Mouse (Mus musculus) ZHBTc4 (cell line): ENCODE data around the gene Mrps30.
"Not testable (repeated sequence)": the region's sequence is repeated elsewhere in the genome, so short reads cannot be mapped to it uniquely, and the experiment has no call there.

Experiments
- DNase-seq: peaks from one replicate; pipeline ENCODE4 v3.0.0-alpha.2; 2011; ENCODE audit warnings: low read depth, low spot score

Mrps30 gene

GRCm38 (mm10) chr13:118386511-118387447, at the start of gene Mrps30, which contains the start of gene B430218F22Rik:
Gene Mrps30, minus strand, starts transcription at chr13:118387252.
Gene B430218F22Rik, plus strand, starts transcription at chr13:118386630.
- peak; percentile 98 for DNase-seq

DNA sequence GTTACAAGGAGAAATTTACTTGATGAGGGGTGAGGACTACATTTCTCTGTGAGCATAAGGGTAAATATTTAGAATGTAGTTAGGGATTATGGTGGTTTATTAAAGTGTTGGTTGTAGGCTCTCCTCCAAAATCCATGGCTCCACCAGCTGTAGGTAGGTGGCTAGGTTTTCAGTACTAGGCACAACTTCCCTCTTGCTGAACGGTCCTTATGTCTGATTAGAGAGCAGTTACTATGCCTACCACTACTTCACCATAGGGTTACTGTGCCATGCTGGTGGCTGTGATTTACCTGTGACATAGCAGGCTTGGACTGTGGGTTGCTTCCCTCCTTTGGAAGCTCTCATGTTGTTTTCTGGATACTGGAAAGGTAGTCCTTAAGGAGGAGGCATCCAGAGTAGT, 33.8 kb upstream of the Mrps30 start:
- DNase-seq = no peak

DNA sequence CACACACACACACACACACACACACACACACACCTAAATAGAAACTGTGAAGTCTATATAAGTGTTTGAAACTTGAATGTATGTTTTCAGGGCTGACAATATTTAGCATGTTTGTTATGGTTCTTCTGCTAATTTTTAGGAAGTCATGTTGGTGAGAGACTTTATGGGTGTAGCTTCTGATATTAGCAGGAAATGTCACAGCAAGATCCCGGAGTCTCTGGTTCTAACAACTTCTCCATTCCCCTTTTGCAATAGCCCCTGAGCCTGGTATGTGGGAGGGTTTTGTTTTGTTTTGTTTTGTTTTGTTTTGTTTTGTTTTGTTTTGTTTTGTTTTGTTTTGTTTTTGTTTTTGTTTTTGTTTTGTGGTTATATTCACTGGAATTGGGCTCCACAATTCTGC, 33.4 kb upstream of the Mrps30 start:
- DNase-seq = no peak

DNA sequence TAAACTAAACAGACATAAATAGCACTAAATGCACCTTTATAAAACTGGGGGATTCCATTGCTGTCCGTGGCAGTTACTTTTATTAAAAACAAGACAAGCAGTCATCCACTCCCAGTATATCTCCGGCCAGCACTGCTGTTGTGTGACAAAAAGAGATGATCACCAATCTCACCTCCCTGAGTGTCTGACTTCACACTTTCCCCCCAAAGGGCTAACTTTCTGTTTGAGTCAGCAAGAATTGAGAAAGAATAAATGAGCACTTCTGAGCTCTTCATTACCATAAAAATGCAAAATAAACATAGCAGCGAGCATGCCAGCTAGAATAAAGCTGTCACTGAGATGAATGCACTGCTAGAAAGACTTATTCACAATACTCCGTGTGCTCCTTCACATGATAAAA, 31.1 kb upstream of the Mrps30 start:
- DNase-seq = no peak

GRCm38 (mm10) chr13:118411297-118411992, 24.4 kb upstream of the Mrps30 start:
- no peak for DNase-seq

GRCm38 (mm10) chr13:118403544-118403943, 16.5 kb upstream of the Mrps30 start:
- DNase-seq = peak; percentile 55

GRCm38 (mm10) chr13:118400340-118400739, 13.3 kb upstream of the Mrps30 start:
- DNase-seq = no peak

DNA sequence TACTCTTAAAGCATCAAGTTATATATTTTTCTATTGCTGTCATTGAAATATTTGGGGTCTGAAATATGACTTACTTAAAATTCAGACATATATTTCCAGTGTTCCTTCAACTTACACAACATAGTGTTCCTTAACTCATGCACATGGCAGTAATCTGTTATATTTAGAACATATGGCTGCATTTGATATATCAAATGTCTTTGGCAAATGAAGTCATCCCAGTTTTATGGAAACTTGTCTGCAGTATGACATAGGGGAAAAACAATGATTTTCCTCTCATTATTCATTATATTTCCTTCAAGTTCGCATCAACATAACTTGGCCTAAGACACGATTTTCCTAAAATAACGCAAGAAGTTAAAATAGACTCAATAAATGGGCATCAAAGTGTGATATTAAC, 8.8 kb upstream of the Mrps30 start:
- DNase-seq = no peak

DNA sequence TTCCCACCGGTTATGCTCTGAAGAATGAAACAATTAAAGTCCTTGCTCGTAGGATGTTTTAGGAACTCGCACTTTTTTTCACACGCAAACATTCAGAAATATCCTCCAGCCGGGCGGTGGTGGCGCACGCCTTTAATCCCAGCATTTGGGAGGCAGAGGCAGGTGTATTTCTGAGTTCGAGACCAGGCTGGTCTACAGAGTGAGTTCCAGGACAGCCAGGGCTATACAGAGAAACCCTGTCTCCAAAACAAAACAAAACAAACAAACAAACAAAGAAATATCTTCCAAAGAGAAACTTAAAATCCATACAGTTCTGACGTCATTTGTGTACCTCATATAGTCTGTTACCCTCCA, 373 bp upstream of the Mrps30 start:
- DNase-seq = not testable (repeated sequence)

GRCm38 (mm10) chr13:118380381-118380780, 6.7 kb downstream of the Mrps30 start:
- DNase-seq = no peak

DNA sequence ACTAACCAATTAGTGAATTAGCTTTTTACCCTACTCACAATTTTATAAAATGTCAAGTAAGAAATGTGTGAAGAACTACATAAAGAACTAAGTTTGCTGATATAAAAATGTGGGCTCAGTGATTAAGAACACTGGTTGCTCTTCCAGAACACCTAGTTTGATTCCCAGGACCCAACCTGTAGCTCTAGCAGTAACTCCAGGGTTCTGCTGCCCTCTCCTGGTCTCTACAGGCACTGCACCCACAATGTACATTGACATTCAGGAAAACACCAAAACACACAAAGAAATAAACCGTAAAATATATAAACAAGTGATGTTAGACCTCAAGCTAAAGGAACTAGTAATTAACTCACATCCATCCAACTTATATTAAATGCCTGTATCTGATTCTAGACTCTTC, 7.9 kb downstream of the Mrps30 start:
- DNase-seq = peak; percentile 74

DNA sequence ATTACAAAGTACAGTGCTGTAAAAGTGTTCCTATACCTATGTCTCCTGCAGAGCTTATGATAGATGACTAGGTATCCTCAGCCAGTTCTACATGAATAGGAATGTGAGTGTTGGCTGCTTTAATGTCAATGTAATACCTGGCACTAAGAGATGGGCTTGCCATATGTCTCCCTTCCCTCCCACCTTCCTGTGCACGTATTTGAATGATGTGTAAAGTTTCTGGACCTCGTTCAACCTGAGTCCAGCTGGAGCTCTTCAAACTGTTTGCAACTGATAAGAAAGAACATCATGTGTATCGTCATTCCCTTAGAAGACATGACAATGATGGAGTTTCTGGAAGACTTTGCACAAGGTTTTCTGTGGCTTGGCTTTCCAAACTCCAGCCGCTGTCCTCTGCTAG, 14.2 kb downstream of the Mrps30 start:
- DNase-seq = no peak

GRCm38 (mm10) chr13:118365774-118366173, 21.3 kb downstream of the Mrps30 start:
- no peak for DNase-seq

GRCm38 (mm10) chr13:118363342-118363741, 23.7 kb downstream of the Mrps30 start:
- DNase-seq = no peak

GRCm38 (mm10) chr13:118350870-118351269, 36.2 kb downstream of the Mrps30 start:
- no peak for DNase-seq

GRCm38 (mm10) chr13:118350257-118350656, 36.8 kb downstream of the Mrps30 start:
- peak; percentile 64 for DNase-seq
